Mouse (Mus musculus): ENCODE data around the gene Smok2a. TPM values are rescaled to one million over a fixed set of nuclear protein-coding genes. Genes with fewer than 3 reads are reported as not detected.
A peak's percentile ranks its signal among the peaks of the same experiment; 100 is the strongest.
"Not testable (repeated sequence)": the region's sequence is repeated elsewhere in the genome, so short reads cannot be mapped to it uniquely, and the experiment has no call there.

Smok2a gene
- total RNA-seq, 2 experiments from 2014 or later: not detected

GRCm38 (mm10) chr17:13215595-13215994 is 5.4 kb upstream of the Smok2a start:
- DNase-seq: peak; percentile 39

- not testable (repeated sequence) for DNase-seq
Measured at GRCm38 (mm10) chr17:13221921-13222320, 933 bp downstream of the Smok2a start.

GRCm38 (mm10) chr17:13229957-13230356 is 9.0 kb downstream of the Smok2a start, which contains the start of gene Smok2b:
TSS of gene Smok2b (plus strand) at chr17:13230257.
- not testable (repeated sequence) for DNase-seq

- DNase-seq: not testable (repeated sequence)
Measured at GRCm38 (mm10) chr17:13239461-13239860, 18.5 kb downstream of the Smok2a start.

- DNase-seq: not testable (repeated sequence)
Measured at GRCm38 (mm10) chr17:13240807-13241727, 20.1 kb downstream of the Smok2a start.

- not testable (repeated sequence) for DNase-seq
Measured at GRCm38 (mm10) chr17:13254786-13255185, 33.8 kb downstream of the Smok2a start.

Other genes starting within 250 kb of the Smok2a start
- 10 to 100 TPM; 54.9 to 56.8 TPM for gene Wtap, start 227.0 kb upstream of the Smok2a start, total RNA-seq (2021)
- gene Sod2, start 214.3 kb upstream of the Smok2a start, total RNA-seq (2021): 100 to 1,000 TPM; 589 to 631 TPM
- gene Gpr31b, start 168.9 kb upstream of the Smok2a start, total RNA-seq (2021): under 1 TPM in 1 of 2 experiments, not detected in 1; 0.23 TPM
- 1 to 10 TPM in 1 of 2 experiments, under 1 TPM in 1; 0.34 to 1.2 TPM for gene Tcp10b, start 160.1 kb upstream of the Smok2a start, total RNA-seq (2021)
- gene Unc93a, start 89.4 kb upstream of the Smok2a start, total RNA-seq (2021): not detected
- gene Smok2b, start 9.1 kb downstream of the Smok2a start, total RNA-seq (2021): not detected
- not detected for gene Tcp10c, start 133.4 kb downstream of the Smok2a start, total RNA-seq (2021)

All from heart, postnatal 4 days (tissue).